Mouse (Mus musculus) embryonic fibroblast, embryonic 13.5 days (primary cell): ENCODE results near the gene Parm1.

Experiments used
- CTCF ChIP-seq: IDR thresholded peaks from 2 replicates; pipeline ENCODE4 v1.5.1; 2011; ENCODE audit warnings: mild to moderate bottlenecking, control low read depth, low read length, moderate library complexity, borderline replicate concordance; ENCODE audit not compliant: insufficient read depth
- POLR2A ChIP-seq: IDR thresholded peaks from 2 replicates; pipeline ENCODE4 v1.6.1; 2011; ENCODE audit warnings: low read depth, mild to moderate bottlenecking, control low read depth, low read length, moderate library complexity

DNA sequence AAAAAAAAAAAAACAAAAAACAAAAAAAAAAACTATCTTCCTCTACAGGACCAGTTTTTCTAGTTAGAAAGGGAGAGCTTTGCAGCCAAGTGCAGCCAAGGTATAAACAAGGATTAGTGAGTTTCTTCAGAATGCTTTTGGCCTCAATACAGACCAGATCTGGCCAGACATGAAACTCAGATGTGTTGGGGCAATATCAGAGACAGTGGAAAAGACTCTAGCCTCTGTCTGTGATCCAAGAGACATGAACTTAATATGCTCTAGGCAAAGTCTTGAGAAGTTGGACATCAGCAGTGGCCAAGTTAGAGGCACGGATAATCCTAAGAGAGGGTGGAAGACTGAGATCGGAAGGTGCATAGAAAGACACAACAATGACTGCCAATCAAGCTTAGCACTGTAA is 56.8 kb downstream of the Parm1 start:
- TF ChIP-seq POLR2A: no peak
- TF ChIP-seq CTCF: no peak
